Mouse (Mus musculus) liver, embryonic 11.5 days (tissue): ENCODE measurements around the gene Alg9. TPM values are rescaled to one million over a fixed set of nuclear protein-coding genes. Genes with fewer than 3 reads are reported as not detected.

Experiments
- ATAC-seq: fragments of 200-750 bp; cut with Nextera tagmentation; replicated peaks from 2 replicates; pipeline ENCODE4 v1.8.0; 2017; ENCODE audit warnings: moderate number of reproducible peaks, mild to moderate bottlenecking, moderate TSS enrichment, moderate library complexity; ENCODE audit not compliant: low FRiP score
- DNase-seq: peaks from one replicate; pipeline ENCODE4 v3.0.0-alpha.2; 2017; ENCODE audit warnings: low spot score
- H3K27ac ChIP-seq: fragments of 300-500 bp; sonication (generic); 2 replicates; pipeline ENCODE4 v1.5.1; 2014; ENCODE audit warnings: mild to moderate bottlenecking, low read depth, low read length, control low read depth
- H3K27me3 ChIP-seq: fragments of 300-500 bp; sonication (generic); replicated peaks from 2 replicates; pipeline ENCODE4 v1.6.1; 2014; ENCODE audit warnings: low read length, mixed read lengths; ENCODE audit not compliant: control insufficient read depth, insufficient read depth
- H3K36me3 ChIP-seq: fragments of 300-500 bp; sonication (generic); 2 replicates; pipeline ENCODE4 v1.6.1; 2014; ENCODE audit warnings: mild to moderate bottlenecking, low read length, moderate library complexity, mixed read lengths; ENCODE audit not compliant: control insufficient read depth, insufficient read depth
- H3K4me1 ChIP-seq: fragments of 300-500 bp; sonication (generic); replicated peaks from 2 replicates; pipeline ENCODE4 v1.6.1; 2014; ENCODE audit warnings: low read length, mixed read lengths; ENCODE audit not compliant: control insufficient read depth, insufficient read depth
- H3K4me2 ChIP-seq: fragments of 300-500 bp; sonication (generic); 2 replicates; pipeline ENCODE4 v1.6.1; 2014; ENCODE audit warnings: mild to moderate bottlenecking, control low read depth, moderate library complexity
- H3K4me3 ChIP-seq: fragments of 300-500 bp; sonication (generic); 2 replicates; pipeline ENCODE4 v1.5.1; 2014; ENCODE audit warnings: low read depth, low read length, control low read depth
- H3K9ac ChIP-seq: fragments of 300-500 bp; sonication (generic); 2 replicates; pipeline ENCODE4 v1.6.1; 2014; ENCODE audit warnings: low read depth, low read length, control low read depth
- H3K9me3 ChIP-seq: fragments of 300-500 bp; sonication (generic); 2 replicates; pipeline ENCODE4 v1.6.1; 2016; ENCODE audit warnings: low read length, inconsistent platforms, mixed read lengths; ENCODE audit not compliant: control insufficient read depth
- WGBS: fragments of 180-500 bp; shearing (Covaris S2); extraction: QIAGEN DNeasy Blood & Tissue Kit; methylation state at CpG from one replicate; pipeline ENCODE4 v1.1.7; 2014; 5-methylcytosine and 5-hydroxymethylcytosine counted together
- polyA plus RNA-seq: library from polyadenylated mRNA; unstranded; fragments of >200 nt; fragmentation: Nextera tagmentation; extraction: Ambion mirVana; gene quantifications from 2 replicates; pipeline ENCODE4 v1.2.1, GENCODE M21; 2014

Gene Alg9
- polyA plus RNA-seq, 1 experiment from 2014 or later: 33.0 TPM

DNA sequence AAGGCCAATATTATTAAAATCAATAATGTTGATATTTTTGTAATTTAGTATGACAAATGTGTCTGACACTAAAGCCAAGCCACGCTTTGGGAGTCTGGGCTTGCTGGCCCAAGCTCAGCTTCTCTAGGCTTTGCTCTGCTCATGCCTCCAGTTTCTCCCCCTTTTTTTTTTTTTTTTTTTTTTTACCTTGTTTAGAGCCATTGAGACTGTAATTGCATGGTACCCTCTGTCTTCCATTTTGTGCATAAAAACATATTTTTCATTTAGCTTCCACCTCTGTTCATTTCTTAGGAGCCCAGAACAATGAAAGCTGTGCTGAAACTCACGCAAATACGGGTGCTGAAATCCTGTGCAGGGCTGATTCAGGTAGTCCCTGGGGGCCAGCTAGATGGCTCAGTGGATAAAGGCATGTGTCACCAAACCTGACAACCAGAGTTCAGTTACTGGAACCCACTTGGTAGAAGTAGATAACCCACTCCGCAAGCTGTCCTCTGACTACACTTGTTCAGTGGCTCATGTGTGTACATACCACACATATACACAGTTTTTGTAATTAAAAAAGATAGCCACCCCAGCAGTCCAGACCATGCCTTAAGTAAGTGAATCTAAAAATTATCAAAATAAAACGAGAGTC is 80.4 kb downstream of the Alg9 start:
- peaks cover 9% of the 10 kb centered on the region for H3K36me3 ChIP-seq
- peak overlapping the region; percentile 4; the same call in 1 of the 2 replicates for H3K4me3 ChIP-seq
- no peak overlapping the region; the same call in 1 of the 2 replicates for H3K9ac ChIP-seq
- ATAC-seq (peak; percentile 62), DNase-seq (no peak)
- no peaks in the 10 kb centered on the region for H3K27me3 ChIP-seq
- peak overlapping the region; percentile 83 for H3K4me2 ChIP-seq
- WGBS: 53% methylated on average over 5 of the region's 5 CpGs
- no peaks in the 10 kb centered on the region for H3K9me3 ChIP-seq
- H3K27ac ChIP-seq: peak overlapping the region; percentile 83
- peaks cover 38% of the 10 kb centered on the region for H3K4me1 ChIP-seq

DNA sequence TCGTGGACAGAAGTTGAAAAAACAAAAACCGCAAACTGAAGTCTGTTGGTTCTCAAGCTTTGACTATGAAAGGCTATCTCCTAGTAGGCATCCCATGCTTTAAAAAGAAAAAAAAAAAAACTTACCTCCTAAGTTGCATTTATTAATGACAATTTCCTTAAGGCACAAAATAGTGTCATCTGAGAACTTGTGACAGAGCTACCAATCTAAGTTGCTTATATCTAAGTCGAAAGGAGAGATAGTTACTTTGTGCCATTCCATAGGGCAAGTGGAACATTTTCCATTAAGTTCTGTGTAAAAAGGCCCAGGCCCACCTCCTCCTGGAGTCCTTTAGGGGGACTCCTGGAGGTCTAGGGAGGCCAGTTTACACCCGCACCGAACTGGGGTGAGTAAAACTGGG is 81.0 kb downstream of the Alg9 start:
- 57% methylated on average over 5 of the region's 5 CpGs for WGBS
- Histone ChIP-seq H3K9me3 (no peaks in the 10 kb centered on the region), H3K4me1 (peaks cover 34% of the 10 kb centered on the region), H3K27me3 (no peaks in the 10 kb centered on the region), H3K9ac (peak overlapping the region; percentile 70), H3K4me3 (peak overlapping the region; percentile 72; the same call in 1 of the 2 replicates), H3K4me2 (peak overlapping the region; percentile 83), H3K36me3 (peaks cover 14% of the 10 kb centered on the region), H3K27ac (peak overlapping the region; percentile 83)
- ATAC-seq (no peak), DNase-seq (no peak)

DNA sequence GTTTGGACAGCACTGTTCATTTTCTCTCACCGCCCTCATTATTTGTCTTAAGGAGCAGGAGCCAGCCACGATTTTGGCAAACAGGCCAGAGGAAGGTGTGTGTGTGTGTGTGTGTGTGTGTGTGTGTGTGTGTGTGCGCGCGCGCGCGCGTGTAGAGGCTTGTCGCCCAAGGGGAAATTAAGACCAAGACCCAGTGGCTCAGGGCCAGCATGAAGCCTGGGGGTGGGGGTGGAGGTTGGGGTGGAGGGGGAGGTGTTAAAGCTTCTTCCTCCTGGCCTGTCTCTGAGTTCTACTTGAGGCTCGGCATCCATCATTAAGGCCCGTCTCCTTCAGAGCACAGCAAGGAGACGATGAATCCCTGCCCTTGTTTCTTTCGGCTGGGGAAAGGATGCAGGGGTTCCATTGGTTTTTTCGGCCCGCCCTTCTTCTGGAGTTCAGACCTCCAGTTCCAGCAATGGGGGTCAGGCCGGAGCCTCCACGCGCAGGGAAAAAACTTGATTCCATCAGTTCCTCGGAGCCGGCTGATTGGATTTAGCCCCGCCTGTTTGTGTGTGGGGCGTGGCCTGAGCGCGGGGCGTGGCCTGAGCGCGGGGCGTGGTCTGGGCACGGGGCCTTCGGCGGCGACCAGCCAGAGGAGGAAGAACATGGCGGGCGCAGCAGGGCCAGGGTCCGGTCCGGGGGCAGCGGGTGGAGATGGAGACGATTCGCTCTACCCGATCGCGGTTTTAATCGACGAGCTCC is 81.7 kb downstream of the Alg9 start:
- ATAC-seq: peak; percentile 82

GRCm38 (mm10) chr9:50857082-50857641 is 82.3 kb downstream of the Alg9 start:
- H3K27me3 ChIP-seq: no peaks in the 10 kb centered on the region
- DNase-seq (no peak), ATAC-seq (peak; percentile 40)
- peak overlapping the region; percentile 72 for H3K4me3 ChIP-seq
- under 1% methylated on average over 45 of the region's 46 CpGs for WGBS
- peak overlapping the region; percentile 70 for H3K9ac ChIP-seq
- no peaks in the 10 kb centered on the region for H3K9me3 ChIP-seq
- peaks cover 24% of the 10 kb centered on the region for H3K36me3 ChIP-seq
- H3K4me1 ChIP-seq: peaks cover 31% of the 10 kb centered on the region
- peak overlapping the region; percentile 83 for H3K27ac ChIP-seq
- H3K4me2 ChIP-seq: peak overlapping the region; percentile 83

More for the DNA sequence above, 81.7 kb downstream of the Alg9 start:
- Histone ChIP-seq H3K4me2 (peak overlapping the region; percentile 83), H3K9ac (peak overlapping the region; percentile 70), H3K27me3 (no peaks in the 10 kb centered on the region), H3K9me3 (no peaks in the 10 kb centered on the region), H3K4me1 (peaks cover 31% of the 10 kb centered on the region), H3K36me3 (peaks cover 18% of the 10 kb centered on the region), H3K27ac (peak overlapping the region; percentile 83), H3K4me3 (peak overlapping the region; percentile 72)
- peak; percentile 98 for DNase-seq
- 1% methylated on average over 45 of the region's 45 CpGs for WGBS

- no peaks in the 10 kb centered on the region for H3K9me3 ChIP-seq
- no peak overlapping the region for H3K4me2 ChIP-seq
- WGBS: 89% methylated on average over 6 of the region's 6 CpGs
- H3K9ac ChIP-seq: no peak overlapping the region
- no peak overlapping the region for H3K4me3 ChIP-seq
- peaks cover 23% of the 10 kb centered on the region for H3K4me1 ChIP-seq
- peaks cover 38% of the 10 kb centered on the region for H3K36me3 ChIP-seq
- H3K27me3 ChIP-seq: no peaks in the 10 kb centered on the region
- no peak overlapping the region for H3K27ac ChIP-seq
- DNase-seq (no peak), ATAC-seq (no peak)
These were observed 83.9 kb downstream of the Alg9 start for GRCm38 (mm10) chr9:50858681-50859080.

- H3K4me1 ChIP-seq: no peaks in the 10 kb centered on the region; the same call in 1 of the 2 replicates
- H3K9ac ChIP-seq: no peak overlapping the region
- peaks cover 47% of the 10 kb centered on the region for H3K36me3 ChIP-seq
- DNase-seq: no peak
- H3K27ac ChIP-seq: no peak overlapping the region
- WGBS: 94% methylated on average over 18 of the region's 18 CpGs
- H3K27me3 ChIP-seq: no peaks in the 10 kb centered on the region
- no peak for ATAC-seq
- H3K4me3 ChIP-seq: no peak overlapping the region
- no peaks in the 10 kb centered on the region for H3K9me3 ChIP-seq
- no peak overlapping the region for H3K4me2 ChIP-seq
These were observed 86.5 kb downstream of the Alg9 start for GRCm38 (mm10) chr9:50861119-50861839.

DNA sequence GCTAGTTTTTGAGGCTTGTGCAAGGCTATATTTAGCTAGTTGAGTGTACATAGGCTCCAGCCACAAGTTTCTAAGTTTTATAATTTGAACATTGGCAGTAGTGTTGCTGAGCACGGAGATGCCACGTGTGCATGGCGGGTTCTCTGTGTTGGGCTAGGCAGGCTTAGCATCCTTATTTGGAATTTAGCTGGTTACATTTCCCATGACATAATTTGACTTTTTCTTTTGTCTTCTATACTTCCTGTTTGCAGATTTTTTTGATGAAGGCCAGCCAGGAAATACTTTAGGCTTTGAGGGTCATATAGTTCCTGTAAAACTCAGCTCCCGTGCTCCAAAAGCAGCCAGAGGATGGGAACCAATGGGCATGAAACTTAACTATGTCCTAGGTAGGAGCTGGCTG is 89.0 kb downstream of the Alg9 start:
- Histone ChIP-seq H3K4me3 (no peak overlapping the region), H3K27ac (no peak overlapping the region), H3K9ac (no peak overlapping the region), H3K27me3 (no peaks in the 10 kb centered on the region), H3K36me3 (peaks cover 69% of the 10 kb centered on the region), H3K9me3 (no peaks in the 10 kb centered on the region), H3K4me1 (no peaks in the 10 kb centered on the region; the same call in 1 of the 2 replicates), H3K4me2 (no peak overlapping the region)
- DNase-seq (no peak), ATAC-seq (no peak)
- 88% methylated on average over 4 of the region's 4 CpGs for WGBS

GRCm38 (mm10) chr9:50864877-50865276 is 90.1 kb downstream of the Alg9 start:
- Histone ChIP-seq H3K9ac (no peak overlapping the region), H3K4me2 (no peak overlapping the region), H3K4me3 (no peak overlapping the region), H3K27ac (no peak overlapping the region), H3K4me1 (no peaks in the 10 kb centered on the region), H3K36me3 (peaks cover 69% of the 10 kb centered on the region), H3K9me3 (no peaks in the 10 kb centered on the region), H3K27me3 (no peaks in the 10 kb centered on the region)
- no peak for ATAC-seq
- no peak for DNase-seq
- WGBS: 86% methylated on average over 5 of the region's 5 CpGs
